Mouse (Mus musculus): ENCODE measurements around the gene Grhpr. TPM values are rescaled to one million over a fixed set of nuclear protein-coding genes. Genes with fewer than 3 reads are reported as not detected.
"Not testable (repeated sequence)": the region's sequence is repeated elsewhere in the genome, so short reads cannot be mapped to it uniquely, and the experiment has no call there.

The Grhpr gene
- polyA plus RNA-seq, 1 experiment = 15.0 TPM

DNA sequence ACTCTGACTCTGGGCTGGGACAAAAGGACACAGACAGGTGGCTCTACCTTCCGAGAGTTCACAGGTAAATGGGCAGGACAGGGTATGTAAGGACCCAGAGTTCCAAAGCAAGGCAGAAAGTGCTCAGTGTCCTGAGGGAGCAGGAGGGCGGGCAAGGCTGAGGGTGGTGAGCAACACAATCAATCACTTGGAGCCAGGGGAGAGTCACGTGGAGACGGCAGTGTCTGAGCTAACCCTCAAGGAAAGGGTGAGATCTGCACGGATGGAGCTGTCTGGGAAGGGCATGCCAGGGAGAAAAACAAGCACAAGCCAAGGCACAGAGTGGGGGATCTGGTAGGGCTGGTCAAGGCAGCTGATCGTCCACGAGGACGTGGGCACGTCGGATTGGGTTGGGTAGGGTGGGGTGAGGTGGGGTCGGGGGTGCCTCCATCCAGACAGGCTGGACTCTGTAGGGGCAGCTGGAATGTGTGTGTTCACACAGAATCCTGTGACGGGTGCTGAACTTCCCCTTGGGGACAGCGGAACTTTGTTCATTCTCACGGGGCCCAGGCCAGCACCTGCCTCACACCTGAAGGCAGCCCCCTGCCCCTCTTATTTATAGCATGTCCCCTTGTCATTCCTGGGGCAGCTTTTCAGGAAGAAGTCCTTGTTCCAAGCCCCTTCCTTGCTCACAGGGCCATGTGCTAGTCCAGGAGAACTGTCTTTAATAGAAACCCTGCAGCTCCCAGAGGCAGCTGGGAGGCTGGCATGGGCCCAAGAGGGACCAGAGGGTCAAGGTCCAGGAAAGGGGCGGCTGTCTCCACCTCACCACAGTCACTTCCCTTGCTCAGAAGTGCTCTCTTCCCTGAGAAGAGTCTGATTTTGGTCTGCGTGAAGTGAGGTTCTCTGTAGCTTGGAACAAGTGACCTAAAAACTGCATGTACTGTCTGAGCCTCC, 53.8 kb downstream of the Grhpr start:
- Histone ChIP-seq H3K27ac (ENCODE audit: insufficient read depth, low read length) (no peak overlapping the region), H3K4me3 (ENCODE audit: insufficient read depth, low read length) (no peak overlapping the region), H3K4me1 (ENCODE audit: control insufficient read depth, insufficient read depth, low read length) (0 out of 2 replicates have a peak, but pooled peaks cover 5% of the 10 kb centered on the region)
- TF ChIP-seq POLR2A (IDR thresholded peaks at IDR 0.05; ENCODE audit: low read depth, low read length) (no peak), CTCF (IDR thresholded peaks at IDR 0.05; ENCODE audit: borderline replicate concordance, insufficient read depth, low read length) (no peak)

DNA sequence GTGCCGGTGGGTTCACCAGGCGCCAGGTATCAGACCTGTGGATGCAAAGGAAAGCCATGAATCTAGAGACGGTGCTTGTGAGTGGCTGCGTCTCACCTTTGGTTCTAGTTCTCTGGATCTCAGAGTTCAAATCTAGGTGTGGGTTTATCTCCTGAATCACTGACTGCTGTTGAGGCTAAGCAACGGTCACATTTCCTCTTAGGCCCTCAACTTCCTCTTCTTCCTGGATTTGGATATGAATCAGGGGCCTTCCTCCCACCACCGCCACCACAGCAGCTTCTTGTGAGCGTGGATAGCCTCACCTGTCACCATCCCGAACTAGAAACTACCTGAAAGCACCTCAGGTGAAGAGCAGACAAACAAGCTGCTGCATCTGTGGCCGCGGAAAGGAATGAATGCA, 54.9 kb downstream of the Grhpr start:
- Histone ChIP-seq H3K27ac (ENCODE audit: insufficient read depth, low read length) (no peak overlapping the region), H3K4me1 (ENCODE audit: control insufficient read depth, insufficient read depth, low read length) (0 out of 2 replicates have a peak, but pooled peaks cover 5% of the 10 kb centered on the region), H3K4me3 (ENCODE audit: insufficient read depth, low read length) (no peak overlapping the region)
- TF ChIP-seq POLR2A (IDR thresholded peaks at IDR 0.05; ENCODE audit: low read depth, low read length) = no peak
- no peak for TF ChIP-seq CTCF (IDR thresholded peaks at IDR 0.05; ENCODE audit: borderline replicate concordance, insufficient read depth, low read length)

DNA sequence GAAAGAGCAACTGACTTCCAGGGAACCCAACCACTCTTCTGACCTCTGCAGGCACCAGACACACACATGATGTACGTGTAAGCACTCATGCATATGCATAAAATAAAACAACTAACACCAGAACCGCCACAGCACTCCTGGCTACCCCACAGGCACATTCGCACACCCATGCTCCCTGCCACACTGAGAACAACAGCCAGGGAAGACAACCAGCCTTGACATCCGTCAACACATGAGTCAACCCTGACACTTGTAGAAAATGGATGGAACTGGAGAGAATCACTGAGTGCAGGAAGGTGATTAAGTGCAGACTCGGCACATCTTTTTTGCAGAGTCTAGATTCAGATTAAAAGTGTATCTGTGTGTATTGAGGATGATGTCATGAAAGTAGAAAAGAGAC, 55.4 kb downstream of the Grhpr start:
- Histone ChIP-seq H3K27ac (ENCODE audit: insufficient read depth, low read length) (no peak overlapping the region), H3K4me3 (ENCODE audit: insufficient read depth, low read length) (no peak overlapping the region), H3K4me1 (ENCODE audit: control insufficient read depth, insufficient read depth, low read length) (0 out of 2 replicates have a peak, but pooled peaks cover 5% of the 10 kb centered on the region)
- TF ChIP-seq CTCF (IDR thresholded peaks at IDR 0.05; ENCODE audit: borderline replicate concordance, insufficient read depth, low read length) (no peak), POLR2A (IDR thresholded peaks at IDR 0.05; ENCODE audit: low read depth, low read length) (no peak)

GRCm38 (mm10) chr4:45037455-45038410, 56.5 kb downstream of the Grhpr start:
- no peak overlapping the region for H3K27ac ChIP-seq (ENCODE audit: insufficient read depth, low read length)
- H3K4me3 ChIP-seq (ENCODE audit: insufficient read depth, low read length) = no peak overlapping the region
- TF ChIP-seq CTCF (IDR thresholded peaks at IDR 0.05; ENCODE audit: borderline replicate concordance, insufficient read depth, low read length) (no peak), POLR2A (IDR thresholded peaks at IDR 0.05; ENCODE audit: low read depth, low read length) (no peak)
- 0 out of 2 replicates have a peak, but pooled peaks cover 5% of the 10 kb centered on the region for H3K4me1 ChIP-seq (ENCODE audit: control insufficient read depth, insufficient read depth, low read length)

GRCm38 (mm10) chr4:45038879-45039278, 57.7 kb downstream of the Grhpr start:
- H3K4me1 ChIP-seq (ENCODE audit: control insufficient read depth, insufficient read depth, low read length); H3K27ac ChIP-seq (ENCODE audit: insufficient read depth, low read length); H3K4me3 ChIP-seq (ENCODE audit: insufficient read depth, low read length): not testable (repeated sequence)

GRCm38 (mm10) chr4:45039546-45039945, 58.4 kb downstream of the Grhpr start:
- H3K4me1 ChIP-seq (ENCODE audit: control insufficient read depth, insufficient read depth, low read length); H3K27ac ChIP-seq (ENCODE audit: insufficient read depth, low read length); H3K4me3 ChIP-seq (ENCODE audit: insufficient read depth, low read length): not testable (repeated sequence)

Other genes starting within 250 kb of the Grhpr start
- 43.4 and 45.0 TPM in 2 replicates for gene Zcchc7, start 225.5 kb upstream of the Grhpr start, polyA plus RNA-seq (2011; ENCODE audit: insufficient read length, low read depth, missing spikeins)
- gene Zbtb5, start 31.0 kb downstream of the Grhpr start, polyA plus RNA-seq (2011; ENCODE audit: insufficient read length, low read depth, missing spikeins) = 6.5 and 9.5 TPM in 2 replicates
- gene Polr1e, start 37.2 kb downstream of the Grhpr start, polyA plus RNA-seq (2011; ENCODE audit: insufficient read length, low read depth, missing spikeins) = 18.7 and 23.7 TPM in 2 replicates
- gene Fbxo10, start 103.2 kb downstream of the Grhpr start, polyA plus RNA-seq (2011; ENCODE audit: insufficient read length, low read depth, missing spikeins) = 10.5 and 14.0 TPM in 2 replicates
- 85.1 and 105 TPM in 2 replicates for gene Tomm5, start 126.7 kb downstream of the Grhpr start, polyA plus RNA-seq (2011; ENCODE audit: insufficient read length, low read depth, missing spikeins)
- gene Frmpd1, start 203.5 kb downstream of the Grhpr start, polyA plus RNA-seq (2011; ENCODE audit: insufficient read length, low read depth, missing spikeins) = not detected in 2 replicates